Mouse (Mus musculus): ENCODE measurements around the gene Rpl38.
"Not testable (repeated sequence)": the region's sequence is repeated elsewhere in the genome, so short reads cannot be mapped to it uniquely, and the experiment has no call there.

Rpl38 gene

DNA sequence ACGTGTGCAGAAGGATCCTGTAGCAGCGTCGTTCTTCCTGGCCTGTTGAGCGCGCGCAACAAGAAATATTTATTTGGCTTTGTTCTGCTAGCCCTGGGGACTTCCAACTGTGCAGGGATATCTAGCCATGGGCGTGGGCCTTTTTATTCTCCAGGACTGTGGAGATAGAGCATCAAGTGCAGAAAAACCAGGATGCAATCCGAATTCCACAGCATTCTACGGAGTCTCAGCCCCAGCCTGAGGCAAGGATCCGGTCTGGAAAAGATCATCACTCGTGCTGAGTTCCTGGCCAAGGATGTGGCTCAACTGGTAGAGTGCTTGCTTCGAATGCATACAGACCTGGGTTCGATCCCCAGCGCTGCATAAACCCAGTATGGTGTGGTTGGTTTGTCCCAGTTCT, 6.2 kb upstream of the Rpl38 start:
- DNase-seq: no peak

DNA sequence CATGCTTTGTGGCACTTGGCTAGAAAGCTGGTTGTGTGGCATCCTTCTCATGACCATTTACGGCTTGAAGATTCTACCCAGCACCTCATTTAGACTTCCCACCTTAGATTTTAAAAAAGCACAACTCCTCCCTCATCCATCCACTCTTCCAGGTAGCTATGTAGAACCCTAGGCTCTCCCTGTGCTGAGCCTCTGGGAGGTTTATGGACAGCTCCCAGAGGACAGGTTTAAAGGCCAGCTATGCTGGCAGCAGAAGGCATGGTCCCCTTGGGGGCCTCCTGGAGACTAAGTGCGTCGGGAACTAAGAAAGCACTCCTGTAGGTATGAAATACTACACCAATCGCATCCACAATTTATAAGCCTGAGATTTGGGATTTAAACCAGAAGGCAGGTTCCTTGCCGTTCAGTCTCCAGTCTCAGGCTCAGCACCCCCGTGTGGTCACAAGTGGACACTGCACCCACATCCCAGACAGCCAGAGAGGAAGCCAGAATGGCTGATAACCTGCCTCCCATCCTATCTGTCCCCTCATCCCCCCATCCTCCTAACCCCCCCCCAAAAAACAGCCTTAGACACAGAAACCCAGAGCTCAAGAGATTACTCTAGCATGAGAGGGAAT, 5.5 kb upstream of the Rpl38 start:
- peak; percentile 58 for DNase-seq

DNA sequence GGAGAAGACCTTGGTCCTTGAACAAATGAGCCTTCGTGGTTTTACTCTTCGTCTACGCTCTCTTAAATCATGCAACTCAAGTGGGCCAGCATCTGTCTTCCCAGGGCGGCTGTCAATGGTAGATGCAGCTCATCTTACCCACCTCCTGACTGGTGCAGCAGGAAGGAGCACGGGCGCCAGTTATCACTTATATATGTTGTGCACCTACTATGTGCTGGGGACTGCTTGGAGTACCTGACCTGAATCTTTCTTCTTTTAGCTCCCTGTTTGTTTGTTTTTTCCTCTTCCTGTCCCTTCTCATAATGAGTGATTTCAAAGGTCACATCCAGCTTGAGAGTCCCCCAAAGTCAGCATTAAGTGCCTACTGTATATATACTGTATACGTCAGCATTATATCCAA, 4.2 kb upstream of the Rpl38 start:
- DNase-seq: no peak

DNA sequence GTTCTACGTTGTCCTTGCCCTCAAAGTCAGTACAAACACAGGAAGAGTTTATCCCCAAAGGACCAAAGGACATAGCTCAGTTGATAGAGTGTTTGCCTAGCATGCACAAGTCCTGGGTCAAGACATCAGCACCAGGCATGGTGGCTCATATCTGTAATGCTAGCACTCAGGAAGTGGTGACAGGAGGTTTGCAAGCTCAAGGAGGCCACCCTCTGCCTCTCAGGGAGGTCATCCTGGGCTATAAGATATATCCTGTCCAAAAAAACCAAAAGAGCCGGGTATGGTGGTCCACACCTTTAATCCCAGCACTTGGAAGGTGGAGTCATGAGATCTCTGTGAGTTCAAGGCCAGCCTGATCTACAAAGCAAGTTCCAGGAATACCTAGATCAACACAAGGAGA, 2.9 kb upstream of the Rpl38 start:
- no peak for DNase-seq

DNA sequence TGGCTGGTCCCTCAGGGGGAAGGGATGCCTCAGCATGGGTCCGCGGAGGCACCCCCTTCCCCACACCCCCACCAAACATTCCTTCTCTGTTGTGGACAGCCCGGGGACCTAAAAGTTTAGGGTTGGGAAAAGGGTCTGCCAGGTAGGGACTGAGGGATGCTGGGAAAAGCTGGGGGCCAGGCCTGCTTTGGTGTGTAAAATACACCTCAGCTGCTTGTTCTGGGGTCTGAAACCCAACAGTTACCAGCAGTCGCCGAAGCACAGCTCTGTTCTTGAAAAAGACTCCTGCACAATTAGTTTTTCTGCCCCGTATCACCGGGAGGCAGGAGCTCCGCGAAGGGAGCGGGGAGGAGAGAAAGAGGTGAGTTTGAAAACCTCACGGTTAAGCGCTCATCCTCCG, 1.5 kb upstream of the Rpl38 start:
- no peak for DNase-seq

DNA sequence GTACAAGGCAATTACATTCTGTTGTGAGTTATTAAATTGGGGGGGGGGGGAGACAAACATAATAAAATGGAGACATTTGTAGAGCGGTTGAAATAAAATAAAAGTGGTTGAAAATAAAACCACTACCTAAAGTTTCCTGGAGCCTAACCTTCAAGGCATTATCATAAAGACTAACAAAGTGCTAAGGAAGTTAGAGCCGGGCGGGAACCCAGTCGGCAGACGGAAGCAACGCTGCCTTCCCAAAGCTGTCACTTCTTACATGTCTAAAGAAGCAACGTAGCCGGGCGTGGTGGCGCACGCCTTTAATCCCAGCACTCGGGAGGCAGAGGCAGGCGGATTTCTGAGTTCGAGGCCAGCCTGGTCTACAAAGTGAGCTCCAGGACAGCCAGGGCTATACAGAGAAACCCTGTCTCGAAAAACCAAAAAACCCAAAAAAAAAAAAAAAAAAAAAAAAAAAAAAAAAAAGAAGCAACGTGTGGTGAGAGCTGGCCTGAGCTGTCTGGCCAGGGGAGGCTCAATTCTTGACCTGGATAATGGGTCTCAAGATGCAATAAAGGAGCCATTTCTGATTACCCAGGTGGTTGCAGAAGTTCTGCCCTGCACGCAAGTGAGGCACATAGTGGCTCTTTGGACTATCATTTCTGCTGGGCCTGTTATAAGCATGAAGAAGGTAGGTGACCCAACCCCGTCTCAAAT, 940 bp upstream of the Rpl38 start:
- no peak for DNase-seq

DNA sequence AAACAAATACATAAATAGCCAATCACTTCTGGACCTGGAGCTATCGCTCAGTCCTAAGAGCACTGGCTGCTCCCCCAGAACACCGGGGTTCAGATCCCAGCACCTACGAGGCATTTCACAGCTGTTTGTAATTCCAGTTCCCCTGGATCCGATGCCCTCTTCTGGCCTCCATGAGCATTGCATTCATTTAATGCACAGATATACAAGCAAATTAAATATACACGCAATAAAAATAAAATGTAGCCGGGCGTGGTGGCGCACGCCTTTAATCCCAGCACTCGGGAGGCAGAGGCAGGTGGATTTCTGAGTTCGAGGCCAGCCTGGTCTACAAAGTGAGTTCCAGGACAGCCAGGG, 415 bp upstream of the Rpl38 start:
- DNase-seq: peak; percentile 61

DNA sequence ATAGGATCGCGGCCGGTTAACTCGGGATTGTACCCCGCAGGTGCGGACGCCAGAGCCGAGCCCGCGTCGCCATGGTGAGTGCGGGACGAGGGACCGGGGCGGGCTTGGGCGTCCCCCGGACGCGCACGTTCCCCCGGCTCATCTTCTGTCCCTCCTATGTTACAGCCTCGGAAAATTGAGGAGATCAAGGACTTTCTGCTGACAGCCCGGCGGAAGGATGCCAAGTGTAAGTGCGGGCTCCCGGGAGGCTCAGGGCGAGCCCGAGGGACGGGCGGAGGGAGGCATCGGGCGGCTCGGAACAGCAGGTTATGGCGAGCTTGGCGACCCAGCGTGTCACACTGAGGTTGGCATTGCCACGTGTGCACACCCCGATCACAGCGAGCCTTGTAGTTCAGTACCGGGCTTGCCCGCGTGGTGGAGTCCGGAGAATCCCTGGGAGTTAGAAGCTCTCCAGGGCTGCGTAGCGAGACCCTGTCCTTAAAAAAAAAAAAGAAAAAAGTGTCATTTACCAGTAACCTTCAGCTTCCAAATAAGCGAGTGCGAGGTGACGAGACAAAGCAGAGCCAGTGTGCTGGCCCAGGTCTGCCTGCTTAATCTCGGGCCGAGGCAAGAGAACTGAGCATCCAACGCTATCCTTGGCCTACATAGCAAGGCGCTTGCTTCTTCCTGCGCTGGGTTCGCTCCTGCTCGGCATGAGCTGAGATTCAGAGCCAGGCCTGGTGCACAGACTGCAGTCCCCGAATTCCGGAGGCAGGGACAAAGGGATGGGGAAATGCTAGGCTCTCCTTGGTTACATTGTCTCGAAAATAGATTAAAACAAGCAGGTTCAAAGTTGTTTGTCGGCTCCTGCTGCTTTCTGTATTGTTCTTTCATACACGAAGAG, 658 bp downstream of the Rpl38 start:
- peak; percentile 74 for DNase-seq

DNA sequence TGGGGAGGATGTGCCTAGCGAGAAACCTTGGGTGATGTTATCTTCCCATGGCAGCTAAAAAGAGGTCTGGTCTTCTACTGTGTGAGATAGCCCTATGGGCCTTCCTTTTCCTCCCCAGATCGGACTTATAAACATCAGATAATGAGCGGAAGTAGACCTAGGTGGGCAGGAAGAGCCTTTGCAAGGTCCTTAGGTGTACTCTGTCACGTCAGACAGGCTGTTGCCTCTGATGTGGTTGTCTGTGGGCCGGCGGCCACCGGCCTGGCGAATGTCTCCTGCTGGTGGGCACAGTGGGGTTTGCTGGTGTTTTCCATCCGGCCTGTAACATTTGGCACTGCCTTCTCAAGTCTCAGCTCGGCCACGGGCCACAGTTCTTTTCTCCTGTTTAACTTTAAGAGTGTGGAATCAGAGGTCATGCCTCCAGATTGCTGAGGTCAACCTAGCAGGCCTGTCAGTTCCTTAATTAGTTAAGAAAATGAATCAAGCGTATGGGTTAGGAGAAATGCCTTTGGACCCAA, 1.4 kb downstream of the Rpl38 start:
- DNase-seq: no peak

DNA sequence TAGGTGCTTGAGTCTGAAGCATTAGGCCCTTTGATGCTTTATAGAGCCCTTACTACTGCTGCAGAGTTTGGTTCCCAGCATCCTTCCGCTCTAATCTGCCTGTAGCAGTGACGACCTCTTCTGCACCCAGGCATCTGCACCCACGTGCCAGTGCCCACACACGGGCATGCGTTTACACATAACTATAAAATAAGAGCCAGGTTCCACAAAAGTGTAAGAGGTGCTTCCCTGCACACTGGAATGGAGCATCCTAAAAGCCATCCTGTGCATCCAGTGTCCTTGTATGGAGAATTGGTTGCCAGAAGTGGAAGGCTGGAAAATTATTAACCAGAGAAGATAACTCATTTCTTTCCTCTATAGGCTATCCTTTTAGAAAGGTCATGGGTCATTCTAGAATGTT, 2.8 kb downstream of the Rpl38 start:
- no peak for DNase-seq

DNA sequence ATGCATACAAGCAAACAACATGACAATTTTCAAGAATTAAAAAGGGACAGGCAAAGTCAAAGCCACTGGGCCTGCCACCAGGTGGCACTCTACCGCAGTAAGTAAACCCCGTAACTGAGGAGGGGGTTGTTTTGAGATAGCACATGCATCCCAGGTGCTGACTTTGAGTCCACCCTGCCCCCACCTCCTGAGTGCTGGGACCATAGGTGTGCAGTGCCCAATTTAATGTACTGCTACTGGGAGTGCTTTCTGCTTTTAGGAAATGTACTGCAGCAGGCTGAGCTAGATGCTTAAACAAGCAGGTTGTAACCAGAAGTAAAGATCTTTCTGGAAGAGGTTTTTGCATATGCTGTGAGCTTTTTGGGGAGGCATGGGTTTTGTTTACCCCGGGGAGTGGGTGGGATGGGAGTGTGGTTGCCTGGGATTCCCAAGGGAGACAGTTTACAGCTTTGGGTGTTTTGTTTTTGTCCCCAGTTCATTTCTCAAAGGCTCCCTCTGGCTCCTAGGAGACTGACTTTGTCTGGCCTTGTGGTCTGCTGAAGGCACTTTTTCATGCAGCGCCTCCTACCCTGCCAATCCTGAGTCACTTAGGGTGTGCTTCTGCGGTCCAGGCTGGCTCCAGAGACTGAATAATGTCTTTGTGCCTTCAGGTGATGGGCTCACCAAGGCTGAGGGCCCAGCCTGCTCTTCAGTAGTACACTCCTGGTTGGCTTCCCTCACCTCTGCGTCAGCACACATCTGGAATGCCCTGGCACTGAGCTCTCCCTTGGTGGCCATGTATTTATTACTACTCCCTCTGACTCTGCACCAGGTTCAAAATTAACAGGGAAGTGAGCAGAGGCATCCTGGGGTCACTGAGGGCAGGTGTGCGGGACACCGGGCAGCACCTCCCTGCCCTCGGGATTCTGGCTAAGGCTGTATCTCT, 4.7 kb downstream of the Rpl38 start:
- peak; percentile 83 for DNase-seq

DNA sequence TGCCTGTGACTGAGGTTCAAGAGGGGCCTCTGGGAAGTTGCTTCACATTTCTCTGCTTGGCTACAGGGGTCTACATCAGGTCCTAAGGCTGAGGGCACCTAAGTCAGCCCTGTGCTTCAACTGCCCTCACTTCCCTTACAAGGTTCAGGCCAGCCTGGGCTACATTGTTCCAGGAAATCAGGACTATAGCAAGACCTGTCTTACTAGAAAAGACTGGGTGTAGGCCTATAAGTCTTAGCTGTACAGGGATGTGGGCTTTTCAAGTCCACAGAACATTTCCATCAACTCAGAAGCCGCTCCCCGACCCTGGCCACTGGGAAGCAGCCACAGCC, 5.4 kb downstream of the Rpl38 start:
- DNase-seq: no peak

DNA sequence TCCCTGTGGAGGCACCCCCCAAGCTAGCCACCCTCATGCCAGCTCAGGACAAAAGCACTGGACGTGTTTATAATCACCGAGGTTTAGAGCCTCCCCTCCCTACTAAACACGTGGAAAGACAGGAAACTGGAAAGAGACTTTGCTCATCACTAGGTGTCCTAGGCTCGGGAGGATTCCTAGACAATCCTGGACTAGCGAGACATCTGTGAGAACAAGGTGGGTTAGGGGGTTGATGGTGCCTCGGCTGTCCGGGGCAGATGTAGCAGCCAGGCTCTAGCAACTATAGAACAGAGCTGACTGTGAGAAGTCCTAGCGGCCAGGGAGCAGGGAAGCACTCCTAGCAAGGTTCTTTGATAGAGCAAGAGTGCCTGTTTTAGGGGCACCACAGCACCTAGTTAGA, 5.9 kb downstream of the Rpl38 start:
- DNase-seq: no peak

DNA sequence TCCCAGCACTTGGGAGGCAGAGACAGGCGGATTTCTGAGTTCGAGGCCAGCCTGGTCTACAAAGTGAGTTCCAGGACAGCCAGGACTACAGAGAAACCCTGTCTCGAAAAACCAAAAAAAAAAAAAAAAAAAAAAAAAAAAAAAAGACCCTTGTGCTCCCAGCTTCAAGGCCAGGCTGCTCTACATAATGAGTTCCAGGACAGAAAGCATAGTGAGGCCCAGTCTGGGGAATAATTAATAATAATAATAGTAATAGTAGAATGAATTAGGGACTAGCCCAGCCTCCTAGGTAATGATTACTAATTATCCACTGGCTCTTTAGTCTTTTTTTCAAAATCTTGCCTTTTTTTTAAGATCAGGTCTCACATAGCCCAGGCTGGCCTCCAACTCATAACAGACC, 6.5 kb downstream of the Rpl38 start:
- not testable (repeated sequence) for DNase-seq

DNA sequence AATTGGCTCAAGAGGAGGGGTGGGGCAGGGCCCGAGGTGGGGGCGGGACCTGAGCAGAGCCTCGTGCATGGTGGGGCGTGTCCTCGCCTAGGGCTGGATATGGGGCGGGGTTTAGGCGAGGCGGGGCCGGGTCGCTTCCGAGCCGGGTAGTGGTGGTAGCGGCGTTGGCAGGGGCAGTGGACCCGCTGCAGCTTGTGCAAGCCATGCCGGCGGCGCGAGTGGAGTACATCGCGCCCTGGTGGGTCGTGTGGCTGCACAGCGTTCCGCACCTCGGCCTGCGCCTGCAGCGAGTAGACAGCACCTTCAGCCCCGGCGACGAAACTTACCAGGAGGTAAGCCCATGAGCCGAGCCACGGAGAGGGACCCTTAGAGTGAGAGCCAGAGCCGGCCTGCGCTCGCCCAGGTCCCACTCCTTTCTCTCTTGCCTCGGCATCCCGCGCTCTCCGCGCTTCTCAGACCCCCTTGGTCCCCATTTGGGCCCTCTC, 7.1 kb downstream of the Rpl38 start, which contains the start of gene Ttyh2:
Ttyh2 (plus strand) TSS at position 91 of the 485 bp plus-strand sequence.
- peak; percentile 89 for DNase-seq

DNA sequence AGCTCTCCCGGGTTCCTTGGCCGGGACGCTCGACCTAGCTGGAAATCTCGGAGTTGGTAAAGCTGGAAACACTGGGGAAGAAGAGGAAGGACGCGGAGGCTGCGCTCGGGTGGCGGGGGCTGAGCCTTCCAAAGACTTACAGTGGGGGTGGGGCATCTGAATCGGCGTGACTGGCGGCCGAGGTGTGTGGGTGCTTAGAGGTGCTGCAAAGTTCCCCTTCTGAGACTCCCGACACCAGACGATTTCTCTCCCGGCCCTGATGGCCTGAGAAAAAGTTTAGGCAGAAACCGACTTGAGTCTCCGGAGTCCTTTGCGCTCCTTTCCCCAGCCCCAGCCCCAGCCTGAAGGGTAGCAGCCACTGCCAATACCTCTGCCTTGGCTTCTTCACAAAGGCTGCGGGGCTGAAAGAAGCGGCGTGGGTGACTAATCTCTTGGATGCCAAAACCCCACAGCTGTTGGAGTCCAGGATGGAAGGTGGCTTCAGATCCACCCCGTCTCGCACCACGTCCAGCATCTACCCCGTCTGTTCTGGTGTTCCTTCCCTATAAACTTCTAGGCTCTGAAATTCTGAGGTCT, 7.6 kb downstream of the Rpl38 start:
- no peak for DNase-seq

DNA sequence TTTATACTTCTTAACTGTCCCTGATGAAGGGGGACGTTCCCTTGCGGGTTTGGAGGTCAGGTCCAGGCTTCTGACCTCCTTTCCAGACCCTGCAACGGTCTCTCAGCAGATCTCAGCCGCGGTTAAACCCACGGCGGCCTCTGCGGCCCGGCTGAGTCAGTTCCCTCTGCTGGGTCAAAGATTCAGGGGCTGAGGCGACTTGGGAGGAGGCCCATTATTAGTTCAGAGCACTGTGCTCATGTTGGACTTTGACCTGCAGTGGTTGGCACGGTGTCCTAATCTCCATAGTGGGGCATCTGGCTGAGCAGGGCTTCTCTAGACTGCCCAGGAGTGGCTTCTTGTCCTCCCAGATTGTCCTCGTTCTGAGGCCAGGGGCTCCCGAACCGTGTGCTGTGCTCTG, 8.1 kb downstream of the Rpl38 start:
- DNase-seq: peak; percentile 94

DNA sequence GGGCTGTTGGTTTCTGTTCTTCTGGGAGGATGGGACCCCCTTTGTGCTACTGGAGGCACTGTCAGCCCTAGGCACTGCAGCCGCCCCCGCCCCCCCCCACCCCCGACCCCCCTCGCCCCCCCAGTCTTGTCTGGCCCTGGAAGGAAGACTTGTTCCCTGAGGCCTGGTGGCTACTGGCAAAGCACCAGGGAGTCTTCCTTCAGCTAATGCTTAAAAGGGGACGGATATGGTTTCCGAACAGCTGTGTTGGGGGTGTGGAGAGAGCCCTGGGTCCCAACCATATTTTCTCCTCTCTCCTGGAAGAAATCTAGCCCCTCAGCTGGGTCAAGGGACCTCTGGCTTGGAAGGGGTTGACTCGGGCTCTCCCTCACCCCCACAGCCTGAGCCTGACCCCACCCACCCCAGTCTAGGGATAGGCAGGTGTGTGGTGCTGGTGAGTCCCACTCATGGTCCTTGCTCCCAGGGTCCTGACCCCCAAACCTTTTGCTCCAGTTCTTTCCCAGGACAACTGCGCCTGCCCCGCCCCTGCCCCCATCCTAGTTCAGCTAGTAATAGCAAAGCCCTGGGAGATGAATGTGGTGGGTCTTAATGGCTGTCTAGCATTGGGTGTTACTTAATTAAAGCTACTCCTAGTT, 8.7 kb downstream of the Rpl38 start:
- no peak for DNase-seq

DNA sequence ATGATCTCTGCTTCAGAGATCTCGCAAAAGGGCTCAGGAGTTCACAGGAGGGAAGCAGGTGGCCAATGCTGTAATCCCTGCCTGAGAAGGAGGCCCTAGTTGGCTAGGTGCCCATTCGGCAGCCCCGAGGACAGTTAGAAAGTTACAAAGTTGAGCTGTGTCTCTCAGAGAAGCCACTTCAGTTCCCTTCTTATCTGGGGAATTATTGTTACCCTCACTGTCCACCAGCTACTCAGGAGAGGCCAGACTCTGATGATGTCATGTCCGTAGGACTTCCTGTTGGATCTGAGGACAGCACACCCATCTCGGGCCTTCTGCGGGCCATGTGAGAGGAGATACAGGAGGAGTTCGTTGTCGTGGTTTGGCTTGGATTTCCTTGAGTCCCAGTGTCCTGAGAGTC, 11.3 kb downstream of the Rpl38 start:
- DNase-seq: no peak

DNA sequence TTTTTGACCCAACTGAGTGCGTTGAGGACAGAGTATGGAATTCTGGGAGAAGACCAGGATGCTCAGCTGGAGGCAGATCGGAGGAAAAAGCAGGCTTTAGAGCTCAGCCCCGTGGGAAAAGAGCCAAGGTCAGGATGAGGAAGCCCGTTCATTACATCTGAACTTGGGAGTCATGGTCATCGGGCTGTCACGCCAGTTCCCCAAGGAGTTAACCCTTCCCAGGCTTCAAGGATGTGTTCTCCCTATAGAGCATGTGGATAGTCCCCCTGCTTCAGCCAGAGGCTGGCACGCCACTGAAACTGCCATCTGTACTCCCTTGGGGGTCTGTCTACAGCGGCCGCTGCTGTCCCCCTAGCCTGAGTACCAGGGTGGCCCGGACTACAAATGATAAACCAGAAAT, 12.0 kb downstream of the Rpl38 start:
- peak; percentile 56 for DNase-seq

DNA sequence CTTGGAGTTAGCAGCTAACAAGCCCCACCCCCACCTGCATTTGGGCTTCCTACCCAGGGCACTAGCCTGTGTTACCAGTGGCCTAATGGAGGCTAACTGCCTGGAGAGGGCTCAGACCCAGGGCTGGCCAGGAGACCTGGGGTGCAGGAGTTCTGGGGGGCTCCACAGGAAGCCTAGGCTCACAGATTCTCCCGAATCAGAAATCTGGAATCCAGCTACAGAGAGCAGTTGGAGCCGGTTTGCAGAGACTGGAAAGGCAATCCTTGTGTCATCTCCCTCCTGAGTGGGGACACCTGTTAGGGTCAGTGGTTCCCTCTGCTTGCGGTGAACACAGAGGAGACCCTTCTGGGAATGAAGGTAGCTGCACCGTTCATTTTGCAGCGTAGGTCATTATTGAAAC, 12.7 kb downstream of the Rpl38 start:
- DNase-seq: no peak

Data from kidney, adult 9 months (tissue).